ENCODE assay signal across 10 mouse cellular contexts in genomic region chr13:44913560-44913959, GRCm38 (mm10).
DNase-seq lines count a peak whose midpoint lies in the region; ATAC-seq and TF ChIP-seq lines count a peak whose summit lies in the region.
"Had no signal": no experiment of that assay in that cellular context is flagged by ENCODE, and none has a peak within 500 bp of the region (broad histone marks: within the 10 kb centered on the region; RNA-seq: fewer than 3 reads in every experiment).

No protein-coding gene starts in this region.

- DNase-seq in cerebellum, postnatal 10 days = peak; percentile 47 to 53
- no peak for DNase-seq in liver, embryonic 14.5 days (ENCODE audit: low read depth in 3 of 3, low spot score in 3 of 3)
- no peak for DNase-seq in liver, embryonic 11.5 days (ENCODE audit: low spot score)
- peak; percentile 30 for DNase-seq in hindbrain, embryonic 11.5 days (ENCODE audit: low spot score)
- DNase-seq in left cerebral cortex, postnatal 25 days (ENCODE audit: low spot score in 2 of 2) = no peak

- 71% methylated on average over 7 of the region's 7 CpGs for WGBS in liver, embryonic 14.5 days (ENCODE audit: insufficient replicate concordance)
- WGBS in liver, embryonic 11.5 days = 77% methylated on average over 7 of the region's 7 CpGs
- WGBS in hindbrain, embryonic 11.5 days = 71% methylated on average over 7 of the region's 7 CpGs
- WGBS in limb, embryonic 13.5 days = 69% methylated on average over 7 of the region's 7 CpGs

- H3K9me3 ChIP-seq in liver, embryonic 14.5 days (ENCODE audit: control insufficient read depth, low read length) = no peaks in the 10 kb centered on the region
- no peaks in the 10 kb centered on the region for H3K9me3 ChIP-seq in liver, embryonic 11.5 days (ENCODE audit: control insufficient read depth, low read length)
- no peaks in the 10 kb centered on the region for H3K9me3 ChIP-seq in hindbrain, embryonic 11.5 days (ENCODE audit: control insufficient read depth, low read length)
- no peaks in the 10 kb centered on the region for H3K9me3 ChIP-seq in limb, embryonic 13.5 days
- H3K9me3 ChIP-seq: limb, embryonic 12.5 days had no signal

- no peaks in the 10 kb centered on the region for H3K27me3 ChIP-seq in liver, embryonic 14.5 days (ENCODE audit: control insufficient read depth, insufficient read depth, low read length)
- no peaks in the 10 kb centered on the region for H3K27me3 ChIP-seq in liver, embryonic 11.5 days (replicated peaks; ENCODE audit: control insufficient read depth, insufficient read depth, low read length)
- H3K27me3 ChIP-seq in hindbrain, embryonic 11.5 days (ENCODE audit: control insufficient read depth, insufficient read depth, low read length) = no peaks in the 10 kb centered on the region
- H3K27me3 ChIP-seq in limb, embryonic 13.5 days = no peaks in the 10 kb centered on the region
- H3K27me3 ChIP-seq: limb, embryonic 12.5 days had no signal

- H3K4me1 ChIP-seq in liver, embryonic 14.5 days (replicated peaks; ENCODE audit: control insufficient read depth in 2 of 2, insufficient read depth in 2 of 2, low read length in 1 of 2) = peaks cover 10 to 19% of the 10 kb centered on the region in 2 experiments
- H3K4me1 ChIP-seq in liver, embryonic 11.5 days (replicated peaks; ENCODE audit: control insufficient read depth, insufficient read depth, low read length) = peaks cover 8% of the 10 kb centered on the region; the same call in 1 of the 2 replicates
- no peaks in the 10 kb centered on the region for H3K4me1 ChIP-seq in hindbrain, embryonic 11.5 days (replicated peaks; ENCODE audit: control insufficient read depth, insufficient read depth, low read length)
- H3K4me1 ChIP-seq in limb, embryonic 13.5 days = peaks cover 20% of the 10 kb centered on the region
- H3K4me1 ChIP-seq: limb, embryonic 12.5 days had no signal

- no peak for ATAC-seq in cerebellum, adult (ENCODE audit: insufficient number of reproducible peaks, low FRiP score, low TSS enrichment)
- ATAC-seq in liver, embryonic 14.5 days (ENCODE audit: insufficient read depth) = no peak
- no peak for ATAC-seq in liver, embryonic 11.5 days (replicated peaks; ENCODE audit: low FRiP score)
- no peak for ATAC-seq in hindbrain, embryonic 11.5 days (ENCODE audit: low FRiP score)
- ATAC-seq in limb, embryonic 13.5 days (ENCODE audit: low FRiP score, low read depth) = no peak
- ATAC-seq in megakaryocyte-erythroid progenitor cell, adult 5-6 weeks (replicated peaks; ENCODE audit: low FRiP score, low TSS enrichment, poor library complexity, severe bottlenecking) = no peak

- TF ChIP-seq EP300 in liver, embryonic 14.5 days (IDR thresholded peaks at IDR 0.05; ENCODE audit: low read depth) = no peak

- H3K4me3 ChIP-seq in liver, embryonic 14.5 days (ENCODE audit: insufficient read depth in 1 of 2, low read depth in 2 of 2, low read length in 2 of 2) = no peak overlapping the region
- no peak overlapping the region for H3K4me3 ChIP-seq in liver, embryonic 11.5 days (ENCODE audit: low read depth, low read length)
- H3K4me3 ChIP-seq in hindbrain, embryonic 11.5 days (ENCODE audit: low read depth, low read length) = no peak overlapping the region
- H3K4me3 ChIP-seq in limb, embryonic 13.5 days = no peak overlapping the region
- H3K4me3 ChIP-seq: limb, embryonic 12.5 days had no signal

- intact Hi-C loops in left cerebral cortex, postnatal 25 days (cut with DNase I) = no loop called here

- H3K27ac ChIP-seq in liver, embryonic 14.5 days = no peak overlapping the region
- no peak overlapping the region for H3K27ac ChIP-seq in liver, embryonic 11.5 days (ENCODE audit: low read depth, low read length)
- no peak overlapping the region for H3K27ac ChIP-seq in hindbrain, embryonic 11.5 days (ENCODE audit: low read depth, low read length)
- H3K27ac ChIP-seq in limb, embryonic 13.5 days = peak overlapping the region; percentile 48; the same call in 1 of the 2 replicates
- H3K27ac ChIP-seq: limb, embryonic 12.5 days had no signal

- no peak overlapping the region for H3K4me2 ChIP-seq in liver, embryonic 14.5 days (ENCODE audit: low read depth)
- H3K4me2 ChIP-seq in liver, embryonic 11.5 days = no peak overlapping the region
- H3K4me2 ChIP-seq in hindbrain, embryonic 11.5 days (replicated peaks; ENCODE audit: low read depth, low read length) = no peak overlapping the region
- H3K4me2 ChIP-seq in limb, embryonic 13.5 days (replicated peaks) = no peak overlapping the region
- H3K4me2 ChIP-seq: heart, embryonic 11.5 days; limb, embryonic 12.5 days had no signal

- H3K36me3 ChIP-seq in liver, embryonic 14.5 days (replicated peaks; ENCODE audit: control insufficient read depth, insufficient read depth, low read depth) = peaks cover 22% of the 10 kb centered on the region
- peaks cover 29% of the 10 kb centered on the region for H3K36me3 ChIP-seq in liver, embryonic 11.5 days (ENCODE audit: control insufficient read depth, insufficient read depth, low read length)
- H3K36me3 ChIP-seq in hindbrain, embryonic 11.5 days (ENCODE audit: control insufficient read depth, insufficient read depth, low read length) = peaks cover 9% of the 10 kb centered on the region; the same call in 1 of the 2 replicates
- H3K36me3 ChIP-seq in limb, embryonic 13.5 days = peaks cover 98% of the 10 kb centered on the region

- TF ChIP-seq CTCF in liver, embryonic 14.5 days (IDR thresholded peaks at IDR 0.05; ENCODE audit: low read depth) = peak; percentile 36

- H3K9ac ChIP-seq in liver, embryonic 14.5 days (replicated peaks) = no peak overlapping the region
- no peak overlapping the region for H3K9ac ChIP-seq in liver, embryonic 11.5 days (ENCODE audit: low read depth, low read length)
- H3K9ac ChIP-seq in hindbrain, embryonic 11.5 days (ENCODE audit: low read depth, low read length) = no peak overlapping the region
- no peak overlapping the region for H3K9ac ChIP-seq in limb, embryonic 13.5 days
- H3K9ac ChIP-seq: limb, embryonic 12.5 days had no signal

Comparison
In these comparisons a context has a peak if more than half of its experiments do, and no peak if none do; other contexts are left out.
1. DNase-seq: peak in cerebellum, postnatal 10 days (2 of 2) and hindbrain, embryonic 11.5 days (single experiment); none in liver, embryonic 14.5 days (0 of 3), liver, embryonic 11.5 days (single experiment) and left cerebral cortex, postnatal 25 days (0 of 2).